Mouse (Mus musculus): ENCODE measurements at regions not wholly inside any gene's neighbourhood (a gene's known extent, or its start where the extent isn't known, plus 50 kb on each side); places are given as distances from the start of the nearest gene placed in this dataset.
"Not testable (repeated sequence)": the region's sequence is repeated elsewhere in the genome, so short reads cannot be mapped to it uniquely, and the experiment has no call there.

DNA sequence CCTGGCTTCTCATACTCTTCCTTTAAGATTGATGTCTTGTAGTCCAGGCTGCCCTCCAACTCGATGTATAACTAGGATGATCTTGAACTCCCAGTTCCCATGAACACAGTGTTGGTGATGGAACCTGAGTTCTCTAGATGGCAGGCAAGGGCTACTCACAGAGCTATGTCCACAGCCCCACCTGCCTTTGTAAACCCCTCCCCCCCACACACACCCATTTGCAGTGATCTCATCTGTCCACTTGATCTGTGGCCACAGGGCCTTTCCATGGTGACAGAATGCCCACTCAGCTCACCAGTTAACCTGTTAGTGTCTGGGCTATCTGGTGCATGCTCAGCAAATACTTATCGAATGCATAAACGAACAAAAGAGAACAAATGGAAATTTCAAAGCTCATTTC is 176.4 kb downstream of the Nucb2 start:
- DNase-seq (ENCODE audit: low spot score in 2 of 2), result no peak

GRCm38 (mm10) chr7:116681268-116681667 is 177.1 kb downstream of the Nucb2 start:
- DNase-seq (ENCODE audit: low spot score in 2 of 2), result no peak

GRCm38 (mm10) chr7:116700409-116700808 is 196.2 kb downstream of the Nucb2 start:
- DNase-seq (ENCODE audit: low spot score in 2 of 2), result no peak

GRCm38 (mm10) chr7:116701466-116702342 is 197.5 kb downstream of the Nucb2 start:
- peak; percentile 45 to 66 for DNase-seq (ENCODE audit: low spot score in 2 of 2)

GRCm38 (mm10) chr7:116702596-116702995 is 198.4 kb downstream of the Nucb2 start:
- no peak for DNase-seq (ENCODE audit: low spot score in 2 of 2)

GRCm38 (mm10) chr7:116711541-116711940 is 207.4 kb downstream of the Nucb2 start:
- DNase-seq (ENCODE audit: low spot score in 2 of 2), result no peak

GRCm38 (mm10) chr7:116713200-116713599 is 209.0 kb downstream of the Nucb2 start:
- no peak for DNase-seq (ENCODE audit: low spot score in 2 of 2)

DNA sequence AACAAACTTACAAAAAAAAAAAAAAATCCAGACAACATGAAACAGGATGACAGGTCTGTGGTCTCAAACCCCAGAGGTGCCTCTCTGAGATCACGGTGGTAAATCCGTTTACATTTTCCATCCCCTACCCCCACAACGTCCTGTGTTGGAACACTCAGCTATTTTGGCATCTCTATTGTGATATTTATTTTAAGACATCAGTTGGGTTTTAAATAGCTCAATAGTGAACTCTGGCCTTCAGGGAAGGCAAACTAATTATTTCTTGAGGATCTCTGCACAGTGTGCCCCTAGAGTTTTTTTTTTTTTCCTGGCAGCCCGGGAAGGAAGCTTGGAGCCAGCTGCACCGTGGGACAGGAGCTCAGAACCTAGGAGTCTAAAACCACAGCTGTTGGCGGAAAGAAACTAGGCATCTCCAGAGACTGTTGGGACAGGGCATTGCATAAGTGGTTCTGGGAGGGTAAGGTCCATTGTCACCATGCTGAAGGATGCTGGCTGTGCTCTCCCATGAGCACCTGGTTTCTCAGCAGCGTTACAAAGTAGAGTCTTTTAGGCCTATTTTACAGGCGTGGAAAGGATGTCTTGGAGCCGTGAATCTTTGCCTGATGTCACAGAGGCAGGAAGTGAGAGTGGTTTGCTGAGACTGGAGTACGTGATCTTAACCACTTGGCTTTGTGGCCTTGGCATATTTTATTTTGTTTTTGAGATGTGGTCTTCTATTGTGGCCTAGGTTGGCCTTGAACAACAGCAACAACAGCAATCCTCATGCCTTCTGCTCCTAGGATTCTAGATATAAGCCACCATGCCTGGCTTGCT is 211.3 kb downstream of the Nucb2 start:
- DNase-seq (ENCODE audit: low spot score in 2 of 2), result no peak

DNA sequence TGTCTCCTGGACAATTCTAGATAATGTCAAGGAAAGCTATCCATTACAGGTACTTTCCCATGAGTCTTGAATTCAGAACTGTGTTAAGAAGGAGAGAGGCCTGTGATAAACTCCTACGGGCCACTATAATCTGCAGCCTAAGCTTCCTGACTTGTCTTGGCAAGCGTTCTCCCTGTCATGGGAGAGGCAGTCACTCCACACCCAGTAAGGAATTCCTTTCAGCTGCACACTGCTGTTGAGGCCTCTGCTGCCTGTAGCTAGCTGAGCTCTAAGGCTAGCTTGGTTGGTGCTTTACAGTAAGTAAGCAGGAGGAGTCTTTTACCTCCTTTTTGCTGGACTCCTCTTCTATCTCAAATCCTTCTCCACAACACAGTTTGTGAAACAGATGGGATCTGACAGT is 224.2 kb downstream of the Nucb2 start:
- no peak for DNase-seq (ENCODE audit: low spot score in 2 of 2)

DNA sequence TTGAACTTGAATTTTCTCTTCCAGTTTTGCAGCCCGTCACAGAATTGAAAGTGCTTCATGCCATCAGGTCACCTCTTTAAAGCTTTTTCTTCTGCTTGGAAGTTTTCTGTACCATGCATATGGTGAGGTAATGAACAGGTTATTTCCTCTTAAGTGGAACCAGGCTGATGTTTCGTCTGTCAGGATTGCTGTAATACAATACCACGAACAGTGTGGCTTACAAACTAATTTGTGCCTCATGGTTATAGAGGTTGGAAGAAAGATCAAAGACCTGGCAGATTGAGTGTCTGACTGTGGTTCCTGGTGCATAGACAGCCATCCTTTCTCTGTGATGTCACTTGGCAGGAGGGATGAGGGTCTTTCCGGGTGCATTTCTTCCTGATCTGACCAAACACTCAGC is 225.6 kb downstream of the Nucb2 start:
- DNase-seq (ENCODE audit: low spot score in 2 of 2), result no peak

GRCm38 (mm10) chr7:116735676-116736075 is 231.5 kb downstream of the Nucb2 start:
- DNase-seq (ENCODE audit: low spot score in 2 of 2), result no peak

DNA sequence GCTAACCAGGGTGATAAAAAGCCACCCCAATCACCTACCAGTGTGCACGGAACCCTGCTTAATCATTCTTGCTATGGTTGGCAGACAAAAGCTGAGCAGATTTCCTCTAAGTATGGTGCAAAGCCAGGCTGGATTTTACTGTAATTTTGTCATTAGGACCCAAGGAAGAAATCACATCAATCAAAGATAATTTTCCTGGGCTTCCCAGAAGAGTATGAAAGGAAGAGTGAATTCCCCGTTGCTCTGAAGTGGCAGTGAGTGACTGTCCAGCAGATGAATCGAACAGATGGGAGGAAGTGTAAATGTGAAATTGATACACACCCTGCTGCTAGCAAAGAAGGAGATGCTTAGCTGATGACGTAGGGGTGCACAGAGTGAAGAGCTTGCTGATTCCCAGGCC is 232.2 kb downstream of the Nucb2 start:
- no peak for DNase-seq (ENCODE audit: low spot score in 2 of 2)

DNA sequence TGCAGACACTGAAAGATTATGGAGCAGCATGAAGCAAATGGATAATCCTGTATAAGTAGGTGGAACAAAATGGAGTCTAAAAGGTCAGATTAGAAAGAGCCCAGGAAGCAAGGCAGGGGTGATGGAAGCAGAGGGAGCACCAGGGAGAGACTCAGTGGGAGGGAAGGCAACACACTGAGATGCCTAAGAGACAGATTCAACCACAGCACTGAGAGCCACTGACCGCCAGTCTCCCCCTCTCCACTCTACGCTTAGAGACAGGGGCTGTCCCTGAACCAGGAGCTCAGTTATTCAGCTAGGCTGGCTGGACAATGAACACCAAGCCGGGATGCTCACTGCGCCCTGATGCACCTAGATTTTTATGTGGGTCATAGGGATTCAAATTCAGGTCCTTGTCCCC is 233.8 kb downstream of the Nucb2 start:
- DNase-seq (ENCODE audit: low spot score in 2 of 2), result no peak

DNA sequence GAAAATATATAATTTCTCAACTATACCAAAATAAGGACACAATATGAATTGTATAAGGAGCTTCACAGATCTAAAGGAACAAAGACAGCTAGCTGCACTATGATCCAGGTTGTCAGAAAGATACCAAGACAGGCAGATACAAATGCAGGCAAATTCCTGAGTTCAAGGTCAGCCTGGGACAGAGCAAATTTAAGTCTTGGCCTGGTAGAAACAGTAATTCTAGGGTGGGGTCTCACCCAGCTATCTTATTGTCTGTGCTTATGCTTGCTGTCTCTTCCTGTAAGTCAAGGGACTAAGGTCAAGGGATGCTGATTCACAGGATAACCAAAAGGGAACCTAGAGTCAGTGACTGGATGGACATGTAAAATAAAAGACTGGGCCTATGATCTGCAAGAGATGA is 250.4 kb downstream of the Nucb2 start:
- DNase-seq (ENCODE audit: low spot score in 2 of 2), result no peak

DNA sequence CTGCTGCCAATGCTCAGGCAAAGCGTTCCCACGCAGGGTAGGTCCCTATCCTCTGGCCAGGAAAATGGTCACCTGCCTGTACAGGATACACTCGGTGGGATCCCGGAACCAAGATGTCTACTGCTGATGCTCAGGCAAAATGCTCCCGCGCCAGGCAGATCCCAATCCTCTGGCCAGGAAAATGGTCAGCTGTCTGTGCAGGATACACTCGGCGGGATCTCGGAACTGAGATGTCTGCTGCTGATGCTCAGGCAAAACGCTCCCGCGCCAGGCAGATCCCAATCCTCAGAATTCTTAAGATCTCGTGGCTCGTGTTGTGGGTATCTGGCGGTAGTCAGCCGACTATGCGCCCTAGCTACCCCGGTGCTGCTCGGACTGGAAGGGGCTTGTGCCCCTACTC is 288.0 kb downstream of the Nucb2 start:
- not testable (repeated sequence) for DNase-seq (ENCODE audit: low spot score in 2 of 2)

DNA sequence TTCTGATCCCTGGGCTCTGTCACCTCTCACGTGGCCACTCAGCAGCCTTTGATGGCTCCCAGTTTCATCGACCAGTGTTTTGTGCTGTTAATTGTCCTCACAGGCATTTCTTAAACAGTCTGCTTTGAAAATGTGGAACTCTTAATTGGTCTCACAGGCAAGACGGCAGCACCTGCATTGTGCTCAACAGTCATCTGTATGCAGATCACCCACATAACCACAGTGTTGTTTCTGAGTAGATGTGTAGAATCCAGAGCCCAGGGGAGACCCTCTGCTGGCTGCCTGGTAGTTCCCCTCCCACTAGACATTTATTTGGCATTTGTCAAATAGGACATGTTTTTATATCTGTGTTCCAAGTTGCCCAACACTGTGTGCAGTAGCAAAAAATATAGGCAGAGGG is 304.3 kb downstream of the Nucb2 start:
- DNase-seq (ENCODE audit: low spot score in 2 of 2), result no peak

DNA sequence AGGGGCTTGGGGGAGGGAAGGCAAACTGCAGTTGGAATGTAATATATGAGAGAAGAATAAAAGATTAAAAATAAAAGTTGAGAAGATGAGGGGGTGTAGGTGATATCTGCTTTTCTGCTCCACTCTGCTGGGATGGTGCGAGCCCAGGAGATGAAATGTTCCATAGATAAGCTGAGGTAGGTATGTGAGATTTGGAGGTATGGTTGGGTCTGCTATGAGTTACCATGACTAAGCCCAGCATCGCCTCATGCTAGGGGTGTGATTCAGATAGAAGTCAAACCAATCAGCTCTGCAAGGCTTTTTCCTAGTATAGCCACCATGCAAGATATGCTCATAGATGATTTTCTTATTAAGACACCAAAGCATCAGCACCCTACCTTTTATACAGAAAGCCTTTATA is 312.3 kb downstream of the Nucb2 start:
- DNase-seq (ENCODE audit: low spot score in 2 of 2), result no peak

GRCm38 (mm10) chr7:116817991-116818390 is 313.8 kb downstream of the Nucb2 start:
- no peak for DNase-seq (ENCODE audit: low spot score in 2 of 2)

- DNase-seq (ENCODE audit: low spot score in 2 of 2), result no peak
Measured at GRCm38 (mm10) chr7:116820613-116821012, 316.4 kb downstream of the Nucb2 start.

DNA sequence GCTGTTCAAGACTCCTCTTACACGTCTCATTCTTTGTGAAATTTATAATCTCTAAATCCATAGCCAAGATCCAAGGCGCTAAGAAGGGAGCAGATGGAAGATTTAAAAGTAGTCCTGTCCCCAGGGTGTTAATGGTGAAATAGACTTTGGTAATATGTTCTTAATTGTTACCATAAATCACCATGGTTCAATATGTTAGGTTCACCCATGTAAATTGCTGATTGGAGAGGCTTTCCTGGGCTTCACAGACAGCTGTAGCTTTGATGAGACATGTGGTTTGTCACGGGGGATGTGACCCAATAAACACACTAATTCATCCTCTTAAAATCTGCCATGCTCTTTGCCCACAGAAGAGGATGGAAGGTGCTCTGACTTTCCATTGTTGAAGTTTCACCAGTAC is 338.7 kb downstream of the Nucb2 start:
- no peak for DNase-seq (ENCODE audit: low spot score in 2 of 2)

DNA sequence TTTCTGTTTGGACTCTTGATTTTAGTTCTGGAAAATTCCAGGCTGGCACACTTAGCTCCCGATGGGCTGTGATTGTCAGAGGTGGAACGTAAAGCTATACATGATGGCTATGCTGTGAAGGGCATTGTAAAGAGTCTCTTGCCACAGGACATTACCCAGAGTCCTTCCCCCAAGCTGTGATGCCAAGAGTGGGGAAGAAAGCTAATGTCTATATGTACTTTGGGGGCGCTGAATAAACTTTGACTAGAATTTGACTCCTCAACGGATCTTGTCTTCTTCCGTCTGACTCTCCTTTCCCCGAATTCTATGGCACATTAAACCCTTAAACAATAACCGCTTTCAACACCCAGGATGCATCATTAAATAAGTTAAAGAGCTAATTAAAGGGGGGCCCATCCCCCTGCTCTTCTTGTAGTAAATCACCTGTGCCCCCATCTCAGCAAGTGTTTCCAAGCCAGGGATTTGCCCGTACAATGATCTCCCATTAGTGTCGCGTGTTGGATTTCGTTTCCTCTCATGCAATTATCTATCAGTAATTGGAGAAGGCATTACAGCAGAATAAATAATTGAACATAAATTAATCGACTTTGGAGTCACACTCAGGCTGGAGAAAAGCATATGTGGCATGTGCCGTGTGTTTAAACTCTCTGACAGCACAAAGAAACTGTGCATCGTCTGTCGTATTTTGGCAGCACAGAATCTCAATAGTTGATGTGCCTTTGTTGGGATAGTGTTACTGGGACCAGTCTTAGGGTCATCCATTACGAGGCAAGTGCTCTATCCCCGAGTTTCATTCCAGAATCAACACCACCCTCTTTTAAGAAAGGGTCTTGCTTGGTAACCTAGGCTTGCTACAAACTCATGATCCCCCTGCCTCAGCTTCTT is 343.9 kb downstream of the Nucb2 start:
- DNase-seq (ENCODE audit: low spot score in 2 of 2), result no peak

GRCm38 (mm10) chr7:116853351-116853750 is 349.2 kb downstream of the Nucb2 start:
- no peak for DNase-seq (ENCODE audit: low spot score in 2 of 2)
